Mouse (Mus musculus) cerebellum, adult 11-12 months (tissue): ENCODE data around the gene Tsc22d1.
A peak's percentile ranks its signal among the peaks of the same experiment; 100 is the strongest.

Source experiments
- DNase-seq: peaks from one replicate; pipeline ENCODE4 v3.0.0; 2022

Tsc22d1 gene

GRCm38 (mm10) chr14:76414862-76415780, at the start of gene Tsc22d1:
TSS of gene Tsc22d1 (plus strand) at chr14:76414961.
- DNase-seq, result peak; percentile 66

GRCm38 (mm10) chr14:76373638-76374037, 41.1 kb upstream of the Tsc22d1 start:
- DNase-seq, result no peak

DNA sequence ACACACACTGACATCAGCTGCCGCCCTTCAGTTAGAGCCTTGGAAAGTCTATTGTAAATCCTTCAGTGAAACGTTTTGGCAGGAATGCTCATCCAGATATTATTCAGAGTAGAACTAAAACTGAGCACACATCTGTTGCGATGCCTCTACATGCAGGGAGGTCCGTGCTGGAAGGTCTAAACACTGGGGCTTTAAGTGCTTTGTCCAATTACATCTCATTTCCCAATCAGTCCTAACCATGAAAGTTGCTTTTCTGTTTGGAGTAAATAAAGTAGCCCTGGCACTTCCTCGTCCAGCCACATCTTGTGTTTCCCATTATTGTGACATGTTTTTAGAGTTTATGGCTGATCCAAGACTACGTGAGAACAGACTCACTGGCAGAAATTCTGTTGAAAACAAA, 40.2 kb upstream of the Tsc22d1 start:
- DNase-seq, result no peak

DNA sequence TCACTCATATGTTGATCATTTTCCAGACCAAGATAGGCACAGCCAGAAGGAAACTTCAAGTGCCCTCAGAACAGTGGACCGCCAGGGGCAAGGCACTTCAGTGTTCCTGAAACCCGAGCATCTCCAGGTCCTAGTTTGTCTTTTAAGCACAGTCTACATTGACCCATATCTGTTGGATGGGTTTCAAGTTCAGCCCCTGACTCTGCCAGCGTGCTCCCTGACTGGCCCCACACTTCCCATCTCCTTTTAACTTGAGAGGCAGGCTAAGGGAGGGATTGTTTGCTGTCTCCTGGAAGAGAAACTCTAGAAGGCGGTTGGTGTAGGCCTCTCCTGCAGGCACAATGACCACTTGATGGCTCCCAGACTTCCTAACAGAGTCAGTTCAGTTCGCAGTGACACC, 38.2 kb upstream of the Tsc22d1 start:
- no peak for DNase-seq

- DNase-seq, result no peak
Measured at GRCm38 (mm10) chr14:76379411-76379810, 35.4 kb upstream of the Tsc22d1 start.

DNA sequence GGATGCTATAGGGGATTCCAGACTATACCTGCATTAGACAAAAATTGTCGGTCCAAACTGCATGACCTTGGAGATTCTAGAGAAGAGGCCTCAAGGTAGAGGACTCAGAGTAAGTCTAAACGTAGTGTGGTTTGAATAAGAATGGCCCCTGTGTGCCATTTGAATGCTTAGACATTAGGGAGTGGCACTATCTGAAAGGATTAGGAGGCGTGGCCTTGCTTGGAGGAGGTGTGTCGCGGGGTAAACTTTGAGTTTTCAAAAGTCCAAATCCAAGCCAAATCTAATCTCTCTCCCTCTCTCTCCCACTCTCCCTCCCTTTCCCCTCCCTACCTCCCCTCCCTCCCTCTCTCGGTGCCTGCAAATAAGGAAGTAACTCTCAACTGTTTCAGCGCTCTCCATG, 26.7 kb upstream of the Tsc22d1 start:
- no peak for DNase-seq

DNA sequence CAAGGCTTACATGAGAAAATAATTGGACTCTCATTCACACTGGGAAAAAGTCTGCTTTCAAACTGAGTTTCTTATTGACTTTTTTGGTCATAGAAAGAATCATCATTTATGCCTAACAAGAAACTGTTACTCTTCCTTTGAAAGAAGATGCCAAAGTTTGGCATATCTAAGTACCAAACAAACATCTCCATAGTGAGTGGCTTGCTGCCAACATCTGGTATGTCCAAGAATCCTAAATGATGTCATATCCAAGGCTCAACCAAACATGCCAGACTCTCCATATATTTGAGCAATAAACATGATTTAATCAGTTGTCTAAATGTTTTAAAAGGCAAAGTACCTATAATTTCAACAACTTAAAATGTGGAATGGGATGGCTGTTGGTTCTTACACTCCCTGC, 16.5 kb upstream of the Tsc22d1 start:
- DNase-seq, result no peak

- DNase-seq, result no peak
Measured at GRCm38 (mm10) chr14:76402574-76402973, 12.2 kb upstream of the Tsc22d1 start.

- DNase-seq, result no peak
Measured at GRCm38 (mm10) chr14:76409111-76409510, 5.7 kb upstream of the Tsc22d1 start.

DNA sequence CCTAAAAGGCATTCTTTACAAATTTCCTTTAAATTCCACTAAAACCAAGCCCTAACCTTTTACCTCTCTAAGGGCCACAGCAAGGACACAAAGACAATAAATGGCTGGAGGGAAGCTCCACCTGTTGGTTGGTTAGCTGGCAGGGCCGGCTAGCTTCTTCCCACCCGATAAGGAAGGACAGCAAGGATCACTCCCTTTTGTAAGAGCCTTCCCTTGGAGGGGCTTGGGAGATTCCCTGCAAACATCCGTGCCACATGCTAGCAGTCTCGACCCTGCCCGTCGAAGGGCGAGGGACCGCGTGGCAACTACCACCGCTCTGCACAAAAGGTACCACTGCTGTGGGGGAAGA, 1.0 kb upstream of the Tsc22d1 start:
- DNase-seq, result no peak

DNA sequence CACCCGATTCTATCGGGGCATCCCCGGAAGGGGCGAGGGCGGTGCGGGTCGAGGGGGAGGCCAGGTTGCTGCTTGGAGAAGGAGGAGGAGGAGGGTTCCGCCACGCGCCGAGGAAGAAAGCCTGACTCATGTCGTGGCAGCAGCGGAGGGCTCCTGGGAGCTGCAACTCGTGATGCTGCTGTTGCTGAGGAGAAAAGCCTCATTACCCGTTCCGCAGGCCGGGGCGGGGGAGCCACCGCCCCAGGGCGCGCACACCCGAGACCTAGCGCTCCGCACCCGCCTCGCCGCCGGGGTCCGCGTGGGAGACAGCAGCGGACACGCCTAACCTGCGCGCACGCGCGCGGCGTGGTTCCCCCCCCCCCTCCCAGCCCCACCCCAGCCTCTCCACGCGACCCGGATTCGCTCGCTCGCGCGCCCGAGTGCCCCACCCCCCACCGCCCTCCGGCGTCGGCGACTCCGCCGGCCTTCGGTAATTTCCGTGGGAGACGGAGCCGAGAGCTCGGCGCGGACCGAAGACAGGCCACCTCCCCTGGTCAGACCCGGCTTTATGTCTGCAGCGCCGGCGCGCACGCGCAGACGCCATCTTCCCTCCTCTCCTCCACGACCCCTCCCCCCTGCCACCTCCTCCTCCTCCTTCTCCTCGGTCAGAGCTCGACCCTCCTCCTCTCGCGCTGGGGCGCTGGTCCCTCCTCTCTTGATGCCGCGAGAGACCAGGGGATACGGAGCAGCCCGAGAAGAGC, 469 bp upstream of the Tsc22d1 start:
- peak; percentile 99 for DNase-seq

DNA sequence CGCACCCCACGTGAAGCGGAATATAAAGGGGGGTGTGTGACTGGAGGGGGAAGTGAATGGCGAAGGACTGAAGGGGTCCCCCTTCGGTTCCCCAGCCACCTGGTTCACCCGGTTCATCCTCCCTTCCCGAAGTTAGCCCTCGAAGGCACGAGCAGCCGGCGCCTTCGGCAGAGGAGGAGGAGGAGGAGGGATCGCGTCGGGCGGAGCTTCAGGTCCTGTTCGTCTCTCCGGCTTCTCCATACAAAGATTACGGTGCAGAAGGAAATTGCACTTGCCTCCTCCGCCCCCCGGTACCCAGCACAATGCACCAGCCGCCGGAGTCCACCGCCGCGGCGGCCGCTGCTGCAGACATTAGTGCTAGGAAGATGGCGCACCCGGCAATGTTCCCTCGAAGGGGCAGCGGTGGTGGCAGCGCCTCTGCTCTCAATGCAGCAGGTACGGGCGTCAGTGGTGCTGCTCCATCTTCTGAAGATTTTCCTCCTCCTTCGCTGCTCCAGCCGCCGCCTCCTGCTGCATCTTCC, 1.1 kb downstream of the Tsc22d1 start:
- DNase-seq, result peak; percentile 74

- DNase-seq, result peak; percentile 52
Measured at GRCm38 (mm10) chr14:76416366-76417040, 1.7 kb downstream of the Tsc22d1 start.

- peak; percentile 36 for DNase-seq
Measured at GRCm38 (mm10) chr14:76417346-76417745, 2.6 kb downstream of the Tsc22d1 start.

- no peak for DNase-seq
Measured at GRCm38 (mm10) chr14:76420726-76421125, 6.0 kb downstream of the Tsc22d1 start.

DNA sequence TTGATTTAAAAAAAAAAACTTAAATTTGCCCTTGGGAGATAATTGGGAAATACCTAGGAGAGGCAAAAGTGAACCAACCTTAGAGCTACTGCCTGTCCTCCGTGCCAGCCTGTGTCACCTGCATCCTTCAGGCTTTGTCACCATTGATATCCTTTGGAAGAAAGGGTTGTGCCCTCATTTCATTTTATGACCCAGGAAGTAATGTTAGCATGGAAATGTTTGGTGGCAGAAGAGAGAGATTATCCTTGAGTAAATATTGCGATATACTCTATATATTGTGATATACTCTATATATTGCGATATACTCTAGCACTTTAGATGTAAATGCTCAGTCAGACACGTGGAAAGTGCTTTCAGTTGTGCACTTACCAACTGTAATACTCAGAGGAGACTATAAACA, 6.4 kb downstream of the Tsc22d1 start:
- no peak for DNase-seq

- DNase-seq, result no peak
Measured at GRCm38 (mm10) chr14:76425422-76425821, 10.7 kb downstream of the Tsc22d1 start.

DNA sequence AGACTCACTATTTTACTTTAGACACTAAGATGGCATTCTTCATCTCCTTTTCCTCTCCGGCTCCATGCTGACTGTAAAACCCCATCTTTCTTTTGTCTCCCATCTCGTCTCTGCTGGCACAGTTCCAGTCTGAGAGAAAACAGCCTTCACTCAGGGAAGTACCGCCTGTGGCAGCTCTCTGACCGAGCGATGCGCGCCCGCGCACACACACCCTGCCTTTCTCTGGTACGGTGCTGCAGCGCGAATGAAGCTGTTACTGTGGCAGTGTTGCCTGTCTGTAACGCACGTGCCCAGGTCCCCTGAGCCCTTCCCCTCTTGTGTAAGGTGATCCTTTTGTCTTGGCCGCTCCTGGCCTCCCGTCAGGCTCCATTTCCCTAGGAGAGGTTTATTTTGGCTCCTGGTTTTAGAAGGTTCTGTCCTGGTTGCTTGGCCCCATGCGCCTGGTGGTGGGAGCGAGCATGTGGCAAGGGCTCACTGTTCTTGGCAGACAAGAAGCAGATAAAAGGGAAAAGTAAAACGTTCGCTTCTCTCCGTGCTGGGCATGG, 11.3 kb downstream of the Tsc22d1 start:
- DNase-seq, result no peak

- DNase-seq, result no peak
Measured at GRCm38 (mm10) chr14:76428855-76429254, 14.1 kb downstream of the Tsc22d1 start.

DNA sequence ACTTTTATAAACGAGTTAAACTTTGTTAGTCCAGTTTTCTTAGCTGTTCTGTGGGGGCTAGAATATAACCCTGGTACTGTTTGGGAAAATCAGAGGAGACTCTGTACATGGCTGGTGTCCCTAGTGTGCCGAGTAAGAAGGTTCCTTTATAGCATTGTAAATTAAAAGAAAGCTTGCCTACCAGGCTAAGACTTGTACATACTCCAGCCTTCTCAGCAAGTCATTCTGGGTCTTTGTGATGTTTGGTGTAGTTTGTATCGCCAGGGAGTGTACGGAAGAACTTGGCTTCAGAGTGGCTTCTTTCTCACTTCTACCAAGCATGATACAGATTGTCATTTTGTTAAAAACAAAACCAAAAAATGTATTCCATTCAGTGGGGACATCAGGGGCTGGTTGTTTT, 17.2 kb downstream of the Tsc22d1 start:
- DNase-seq, result no peak

GRCm38 (mm10) chr14:76432369-76432768, 17.6 kb downstream of the Tsc22d1 start:
- DNase-seq, result no peak

GRCm38 (mm10) chr14:76432816-76433215, 18.1 kb downstream of the Tsc22d1 start:
- no peak for DNase-seq

GRCm38 (mm10) chr14:76442160-76442559, 27.4 kb downstream of the Tsc22d1 start:
- no peak for DNase-seq
